Mouse (Mus musculus) kidney, adult 18-20 months (tissue): ENCODE measurements around the gene Speer4b.
"Not testable (repeated sequence)": the region's sequence is repeated elsewhere in the genome, so short reads cannot be mapped to it uniquely, and the experiment has no call there.

Experiments used
- DNase-seq: peaks from one replicate; pipeline ENCODE4 v3.0.0; 2021

Gene Speer4b

DNA sequence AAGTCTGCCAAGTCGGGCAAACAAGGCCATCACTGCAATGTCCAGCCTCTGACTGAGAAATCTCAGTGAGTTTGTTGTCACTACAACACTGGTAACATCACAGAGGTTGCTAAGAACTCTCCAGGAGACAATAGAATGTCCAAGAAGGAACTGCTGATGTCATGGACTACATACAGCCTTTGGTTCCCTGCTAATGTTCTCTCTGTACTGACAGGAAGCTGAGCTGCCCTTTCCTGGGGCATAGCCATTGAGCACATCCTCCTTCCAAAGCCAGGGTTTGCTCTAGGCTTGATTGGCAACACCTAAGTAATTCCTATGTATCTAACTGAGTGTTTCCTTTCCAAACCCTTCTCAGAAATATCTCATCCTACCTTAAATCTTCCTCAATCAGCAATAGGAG lies at the start of gene Speer4b:
Gene Speer4b, minus strand, starts transcription at position 101 of the 400 bp plus-strand sequence.
- not testable (repeated sequence) for DNase-seq

DNA sequence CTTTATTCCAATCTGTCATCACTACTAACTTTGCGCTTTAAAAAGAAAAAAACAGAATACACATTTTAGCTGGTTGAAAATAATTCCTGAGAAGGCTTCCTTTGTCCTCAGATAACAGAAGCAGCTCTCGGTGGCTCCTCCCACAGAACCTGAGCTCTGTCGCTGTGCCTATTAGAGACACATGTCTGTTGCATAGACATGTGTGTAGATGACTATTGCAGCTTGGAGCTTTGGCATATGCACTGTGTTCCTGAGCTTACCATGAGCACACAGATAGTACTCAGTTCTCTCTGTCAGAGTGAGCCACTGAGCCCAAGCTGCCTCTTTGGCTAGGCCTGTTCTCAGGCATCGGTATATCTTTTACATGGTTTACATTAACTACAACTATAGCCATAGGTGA lies 48.1 kb upstream of the Speer4b start:
- no peak for DNase-seq

DNA sequence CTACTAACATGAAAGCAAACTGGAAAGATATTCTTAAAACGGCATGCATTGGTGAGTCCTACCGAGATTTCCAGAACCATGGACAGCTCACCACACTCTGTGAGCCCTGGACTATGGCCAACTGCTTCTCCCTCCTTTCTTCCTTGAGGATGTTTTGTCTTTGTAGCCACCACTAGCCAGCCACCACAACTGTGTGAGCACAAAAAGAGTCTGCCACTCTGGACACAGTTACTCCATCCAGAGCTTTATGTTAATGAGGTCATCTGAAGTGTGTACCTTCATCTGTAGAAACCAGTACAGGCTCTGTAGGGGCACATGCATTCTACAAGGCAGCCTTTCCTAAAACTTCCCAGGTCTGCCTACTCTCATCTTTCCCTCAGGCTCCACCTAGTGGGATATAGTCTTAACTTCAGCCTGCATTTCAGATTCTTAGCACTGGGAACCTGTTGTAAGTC lies 43.6 kb upstream of the Speer4b start:
- DNase-seq, result peak; percentile 23

DNA sequence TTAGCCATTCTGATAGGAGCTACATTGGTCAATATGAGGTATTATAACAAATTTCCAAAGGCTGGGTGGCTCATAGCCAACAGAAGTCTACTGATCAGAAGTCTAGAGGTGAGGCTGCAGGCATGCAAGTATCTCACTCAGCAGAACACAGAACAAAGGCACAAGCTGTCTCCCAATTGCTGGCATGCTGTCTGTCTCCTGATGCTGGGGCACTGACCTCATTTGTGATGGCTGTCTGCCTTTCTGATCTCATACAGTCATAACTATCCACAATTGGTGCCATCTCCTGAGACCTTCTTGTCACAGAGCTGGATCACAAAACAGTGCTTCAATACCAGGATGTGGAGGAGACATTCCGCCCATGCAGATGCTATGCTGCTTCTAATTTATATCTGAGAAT lies 25.7 kb upstream of the Speer4b start:
- DNase-seq, result no peak

DNA sequence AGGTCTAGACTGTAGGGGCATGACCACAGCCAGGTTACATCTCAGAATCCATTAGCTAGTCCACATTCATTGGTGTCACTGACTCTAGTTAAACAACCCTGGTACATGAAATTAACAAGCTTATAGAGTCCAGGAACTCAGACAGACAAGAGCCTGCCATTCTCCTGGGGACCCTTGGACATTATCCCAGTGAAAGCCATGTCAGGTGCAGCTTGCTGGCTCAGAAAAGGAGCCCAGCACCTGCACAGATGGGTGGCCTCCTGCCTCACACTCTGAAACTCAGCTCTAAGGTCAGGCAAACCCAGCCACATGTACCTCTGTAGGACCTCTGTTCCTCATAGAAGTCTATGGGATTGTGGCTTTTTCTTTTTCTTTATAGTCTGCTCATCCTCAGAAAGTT lies 17.5 kb upstream of the Speer4b start:
- no peak for DNase-seq

DNA sequence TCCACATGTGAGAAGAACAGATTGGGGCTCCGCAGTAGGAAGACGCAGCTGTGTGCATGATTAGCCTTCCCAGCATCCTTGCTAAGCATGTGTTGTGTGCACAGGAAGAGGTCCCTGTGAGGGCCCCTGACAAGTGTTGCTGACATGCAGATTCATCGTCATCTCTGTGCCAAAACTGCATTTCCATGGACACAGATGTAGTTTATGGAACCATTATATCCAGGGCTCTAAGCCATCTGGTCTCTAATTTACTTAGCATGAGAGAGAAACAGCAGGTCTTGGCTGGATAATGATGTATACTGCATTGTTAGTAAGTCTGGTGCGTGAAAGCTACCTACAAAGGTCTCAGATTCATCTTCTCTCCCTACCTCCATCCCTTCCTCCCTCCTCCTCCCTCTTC lies 10.3 kb downstream of the Speer4b start:
- DNase-seq, result no peak

DNA sequence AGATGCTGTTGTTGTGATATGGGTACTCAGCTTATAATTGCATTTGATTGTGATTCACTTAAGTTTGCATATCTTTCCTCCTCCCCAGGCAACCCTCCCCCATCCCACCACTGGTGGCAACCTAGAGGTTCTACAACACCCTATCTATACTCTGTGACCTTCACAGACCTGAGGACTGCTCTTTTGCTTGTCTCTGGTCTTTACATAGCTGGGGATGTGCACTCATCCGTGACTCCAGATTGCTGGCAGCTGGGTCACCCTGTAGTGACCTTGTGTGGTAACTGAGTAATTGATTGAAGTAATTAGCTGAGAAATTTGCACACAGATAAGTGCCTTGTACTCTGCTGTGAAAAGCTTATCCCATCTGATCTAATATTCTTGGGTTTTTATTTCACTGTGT lies 15.1 kb downstream of the Speer4b start:
- DNase-seq, result no peak

DNA sequence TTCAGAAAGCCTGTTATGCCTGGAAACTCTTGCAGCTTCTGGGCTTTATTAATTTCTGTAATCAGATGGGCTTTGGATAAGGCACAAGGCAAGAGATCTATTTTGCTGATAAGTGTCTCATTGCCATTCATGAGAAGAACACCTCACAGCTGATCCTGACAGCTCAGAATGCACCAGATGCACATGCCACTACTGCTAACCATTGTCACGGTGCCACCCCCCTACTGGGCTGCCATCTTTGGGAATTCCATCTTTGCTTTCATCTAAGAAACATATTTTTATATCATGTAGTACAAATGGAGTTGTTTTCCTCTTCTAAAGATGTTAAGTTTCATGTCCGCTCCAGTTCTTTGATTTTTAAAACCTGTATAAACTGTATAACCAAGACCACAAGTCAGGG lies 19.5 kb downstream of the Speer4b start:
- DNase-seq, result no peak

DNA sequence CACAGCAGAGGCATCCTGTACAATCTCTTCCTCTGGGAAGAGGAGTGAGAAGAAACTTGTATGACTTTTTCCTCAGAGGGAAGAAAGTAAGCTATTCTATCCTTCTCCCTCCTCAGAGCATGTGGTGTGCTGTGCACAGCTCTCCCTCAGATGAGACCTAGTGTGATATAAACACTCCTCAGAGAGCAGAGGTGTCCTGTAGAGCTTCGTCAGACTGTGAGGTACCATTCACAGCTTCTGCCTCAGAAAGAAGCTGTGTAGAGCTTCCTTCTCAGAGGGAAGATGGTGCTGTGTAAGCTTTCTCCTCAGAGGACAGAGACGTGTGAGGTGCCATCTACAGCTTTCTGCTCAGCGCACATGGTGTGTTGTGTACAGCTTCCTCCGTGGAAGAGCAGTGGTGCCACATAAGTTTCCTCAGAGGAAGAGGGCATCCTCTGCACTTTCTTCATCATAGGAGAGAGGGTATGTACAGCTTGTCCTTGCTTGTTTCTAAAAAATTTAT lies 26.2 kb downstream of the Speer4b start:
- no peak for DNase-seq

DNA sequence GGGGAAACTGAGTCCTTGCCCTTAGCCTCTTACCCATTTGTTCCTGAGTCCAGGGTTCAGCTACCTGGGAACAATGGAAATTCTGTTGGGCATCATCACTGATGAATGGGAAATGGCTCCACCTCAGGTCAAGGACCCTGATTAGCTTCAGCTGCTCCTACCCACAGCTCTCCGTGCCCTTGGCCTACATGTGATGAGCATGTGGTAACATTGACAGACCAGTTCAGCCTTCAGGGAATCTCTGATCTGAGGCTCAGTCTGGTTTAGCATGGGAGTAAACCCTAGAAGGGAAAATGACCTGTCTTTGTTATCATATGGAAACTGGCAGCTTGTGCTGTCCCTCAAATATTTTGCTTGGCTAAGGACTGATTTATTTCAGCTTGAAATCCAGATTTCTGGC lies 43.6 kb downstream of the Speer4b start:
- DNase-seq, result no peak

DNA sequence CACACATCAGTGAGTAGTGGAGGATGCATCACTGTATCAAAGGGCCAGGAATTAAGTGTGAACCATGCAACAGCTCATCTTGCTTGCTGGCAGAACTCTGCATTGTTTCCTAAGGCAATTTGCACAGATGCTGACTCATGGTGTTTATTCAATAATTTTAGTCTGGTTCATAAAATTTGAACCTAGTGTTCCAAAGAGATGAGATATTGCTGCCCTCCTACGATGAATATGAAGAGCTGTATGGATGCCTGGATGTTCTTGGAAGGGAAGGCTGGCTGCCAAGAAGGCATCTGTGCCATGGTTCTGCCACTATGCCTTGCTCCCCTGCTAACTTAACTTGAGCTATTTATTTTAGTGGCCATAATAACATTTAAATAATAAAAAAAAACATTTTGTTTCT lies 44.3 kb downstream of the Speer4b start:
- no peak for DNase-seq

DNA sequence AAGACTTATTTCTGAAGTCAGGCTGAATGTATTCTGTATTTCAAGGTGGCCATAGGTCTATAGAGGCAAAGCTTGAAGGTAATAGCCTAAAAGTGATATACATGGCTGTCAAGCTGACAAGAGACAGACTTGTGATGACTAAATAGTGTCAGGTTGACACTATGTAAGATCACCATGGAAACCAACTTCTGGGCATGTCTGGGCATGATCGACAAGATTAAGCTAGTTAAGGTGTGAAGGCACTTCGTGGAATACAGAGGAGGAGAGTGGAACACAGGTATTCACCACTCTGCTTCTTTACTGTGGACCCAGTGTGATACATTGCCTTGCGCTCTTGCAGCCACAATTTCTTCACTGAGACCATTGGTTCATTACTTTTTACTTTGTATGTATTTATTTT lies 46.9 kb downstream of the Speer4b start:
- no peak for DNase-seq

DNA sequence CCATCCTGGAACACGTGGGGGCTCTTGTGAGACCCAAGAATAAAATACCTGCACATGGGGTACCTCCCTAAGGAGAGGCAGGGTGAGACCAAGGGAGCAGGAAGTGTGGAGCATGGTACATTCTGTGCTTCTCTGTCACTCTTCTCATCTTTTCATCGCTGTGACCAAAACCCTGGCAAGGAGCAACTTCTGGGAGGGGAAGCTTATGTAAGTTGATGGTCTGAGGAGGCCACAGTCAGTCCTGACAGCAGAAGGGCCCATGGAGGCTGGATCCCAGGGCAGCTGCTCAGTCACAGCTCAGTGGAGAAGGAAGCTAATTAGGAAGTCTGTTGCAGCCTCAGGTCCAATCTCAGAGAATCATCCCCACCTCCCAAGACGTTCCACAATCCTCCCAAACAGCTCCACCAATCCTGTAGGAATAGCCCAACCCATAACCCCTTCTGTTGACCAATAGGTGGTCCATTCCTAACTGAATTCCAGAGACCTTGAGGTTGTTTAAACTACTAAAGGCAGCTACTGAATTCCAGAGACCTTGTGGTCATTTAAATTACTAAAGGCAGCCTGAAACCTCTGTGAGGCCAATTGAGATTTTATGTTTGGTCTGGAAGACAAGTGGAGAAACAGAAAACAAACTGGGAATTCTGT lies 47.9 kb downstream of the Speer4b start:
- DNase-seq, result no peak
